Mouse (Mus musculus): ENCODE measurements around the gene Slc25a34.

Gene Slc25a34

GRCm38 (mm10) chr4:141623666-141624065 lies at the start of gene Slc25a34:
Gene Slc25a34 (minus strand): TSS chr4:141623821.
- no peak for DNase-seq (ENCODE audit: low read depth, low spot score)

GRCm38 (mm10) chr4:141672325-141672724 lies 48.7 kb upstream of the Slc25a34 start:
- no peak for DNase-seq (ENCODE audit: low read depth, low spot score)

- DNase-seq (ENCODE audit: low read depth, low spot score), result no peak
Observed at GRCm38 (mm10) chr4:141671389-141671788, 47.8 kb upstream of the Slc25a34 start.

DNA sequence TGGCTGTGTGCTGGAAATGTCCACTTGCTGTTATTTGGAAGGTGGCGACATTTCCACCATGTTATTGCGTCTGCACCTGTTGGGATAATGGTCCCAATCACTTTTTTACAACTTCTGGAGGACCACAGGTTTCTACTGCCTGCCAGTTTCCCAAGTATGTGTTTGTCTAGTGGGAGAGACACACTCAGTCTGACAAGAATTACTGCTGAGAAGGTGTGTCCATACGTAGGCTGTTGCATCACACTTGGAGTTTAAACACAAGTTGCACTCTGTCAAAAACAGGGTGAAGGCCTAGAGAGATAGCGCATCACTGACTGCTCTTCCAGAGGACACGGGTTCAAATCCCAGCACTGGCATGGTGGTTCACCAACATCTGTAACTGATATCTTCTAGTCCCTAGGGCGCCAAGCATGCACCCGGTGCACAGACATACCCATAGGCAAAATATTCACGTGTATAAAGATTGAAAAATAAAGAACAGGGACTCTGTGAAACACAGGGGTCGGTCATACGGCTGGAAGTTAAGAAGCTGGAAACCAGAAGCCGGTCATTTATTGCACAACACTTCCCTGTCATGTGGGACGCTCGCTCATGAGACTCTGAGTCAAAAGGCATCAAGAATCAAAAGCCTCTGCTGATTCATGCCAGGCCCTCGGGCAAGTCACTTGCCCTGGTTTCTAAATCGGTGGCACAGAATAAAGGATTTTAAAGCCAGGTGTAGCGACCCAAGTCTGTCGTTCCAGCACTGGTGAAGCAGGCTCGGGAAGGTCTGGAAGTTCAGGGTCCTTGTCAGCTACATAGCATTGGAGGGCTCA lies 46.5 kb upstream of the Slc25a34 start:
- DNase-seq (ENCODE audit: low read depth, low spot score), result no peak

GRCm38 (mm10) chr4:141664799-141665198 lies 41.2 kb upstream of the Slc25a34 start, which contains the start of gene Plekhm2:
Gene Plekhm2 (minus strand): TSS chr4:141664899.
- DNase-seq (ENCODE audit: low read depth, low spot score), result no peak

- DNase-seq (ENCODE audit: low read depth, low spot score), result peak; percentile 77
Observed at GRCm38 (mm10) chr4:141664011-141664745, 40.6 kb upstream of the Slc25a34 start.

- DNase-seq (ENCODE audit: low read depth, low spot score), result peak; percentile 23
Observed at GRCm38 (mm10) chr4:141663122-141663931, 39.7 kb upstream of the Slc25a34 start.

- no peak for DNase-seq (ENCODE audit: low read depth, low spot score)
Observed at GRCm38 (mm10) chr4:141660884-141661283, 37.3 kb upstream of the Slc25a34 start.

DNA sequence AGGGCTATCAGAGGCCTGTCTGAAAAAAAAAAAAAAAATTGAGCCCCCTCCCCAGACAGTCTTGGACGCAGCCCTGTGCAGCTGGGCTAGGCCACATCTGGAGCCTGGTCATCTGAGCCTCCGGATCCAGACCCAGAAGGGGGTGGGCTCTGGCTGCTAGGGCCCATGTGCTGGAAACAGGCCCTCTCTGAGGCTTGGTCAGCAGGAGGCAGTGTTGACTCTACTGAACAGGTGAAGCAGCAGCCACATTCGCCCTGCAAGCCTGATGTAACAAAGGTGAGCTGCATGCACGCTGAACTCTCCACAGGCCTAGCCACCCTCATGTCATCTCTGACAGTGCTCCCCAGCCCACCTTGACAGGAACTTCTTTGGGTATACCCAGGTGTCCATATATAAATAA lies 36.1 kb upstream of the Slc25a34 start:
- no peak for DNase-seq (ENCODE audit: low read depth, low spot score)

- DNase-seq (ENCODE audit: low read depth, low spot score), result no peak
Observed at GRCm38 (mm10) chr4:141658846-141659484, 35.3 kb upstream of the Slc25a34 start.

DNA sequence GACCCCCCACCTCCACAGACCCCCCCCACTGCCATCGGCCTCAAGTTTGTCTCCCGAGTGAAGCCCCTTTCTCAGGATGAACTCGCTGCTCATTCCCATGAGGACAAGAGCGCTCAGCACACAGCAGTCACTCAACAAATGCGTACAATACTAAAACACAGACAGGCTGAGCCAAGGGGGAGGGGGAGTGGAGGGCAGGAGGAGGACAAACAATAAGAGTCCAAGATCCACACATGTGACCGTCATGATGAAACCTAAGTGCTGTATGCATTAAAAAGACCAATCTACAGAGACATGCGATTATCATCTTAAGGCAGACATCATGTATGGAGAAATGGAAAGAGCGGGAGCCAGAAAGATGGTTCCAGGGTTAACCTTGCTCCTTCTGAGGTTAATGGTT lies 33.3 kb upstream of the Slc25a34 start:
- DNase-seq (ENCODE audit: low read depth, low spot score), result no peak

DNA sequence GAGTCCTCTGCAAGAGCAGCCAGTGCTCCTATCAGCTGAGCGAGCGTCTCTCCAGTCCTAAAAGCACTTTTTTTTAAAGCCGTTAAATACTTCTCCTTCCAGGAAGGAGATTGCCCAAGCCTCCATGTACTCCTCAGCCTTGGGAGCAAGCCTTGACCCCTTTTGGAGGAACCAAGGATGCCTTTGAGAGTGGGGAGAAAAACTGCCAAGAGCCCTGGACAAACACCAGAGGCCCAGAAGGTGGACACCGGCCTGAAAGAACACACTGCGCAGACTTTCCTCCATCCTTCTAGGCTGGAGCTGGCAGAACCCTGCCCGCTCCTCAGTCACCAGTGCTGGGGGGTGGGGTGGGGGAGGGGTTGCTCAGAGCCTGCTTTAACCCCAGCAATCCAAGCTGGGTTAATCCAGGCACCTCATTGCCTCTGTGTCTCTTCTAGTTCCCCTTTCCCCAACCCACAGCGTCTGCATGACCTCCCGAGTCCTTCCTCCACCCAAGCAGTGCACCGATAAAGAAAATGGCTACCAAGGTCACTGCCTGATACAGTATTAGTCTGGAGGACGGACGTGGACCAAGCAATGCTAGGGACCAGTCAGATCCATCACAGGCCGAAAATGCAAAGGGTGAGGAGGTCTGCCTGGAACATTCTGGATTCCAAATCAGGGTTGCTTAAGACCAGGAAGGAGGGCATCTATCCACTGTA lies 32.4 kb upstream of the Slc25a34 start:
- no peak for DNase-seq (ENCODE audit: low read depth, low spot score)

- DNase-seq (ENCODE audit: low read depth, low spot score), result no peak
Observed at GRCm38 (mm10) chr4:141654509-141654908, 30.9 kb upstream of the Slc25a34 start.

- DNase-seq (ENCODE audit: low read depth, low spot score), result no peak
Observed at GRCm38 (mm10) chr4:141653813-141654212, 30.2 kb upstream of the Slc25a34 start.

GRCm38 (mm10) chr4:141653044-141653443 lies 29.4 kb upstream of the Slc25a34 start:
- DNase-seq (ENCODE audit: low read depth, low spot score), result no peak

- no peak for DNase-seq (ENCODE audit: low read depth, low spot score)
Observed at GRCm38 (mm10) chr4:141651944-141652343, 28.3 kb upstream of the Slc25a34 start.

GRCm38 (mm10) chr4:141651286-141651685 lies 27.7 kb upstream of the Slc25a34 start:
- DNase-seq (ENCODE audit: low read depth, low spot score), result no peak

- no peak for DNase-seq (ENCODE audit: low read depth, low spot score)
Observed at GRCm38 (mm10) chr4:141649244-141649643, 25.6 kb upstream of the Slc25a34 start.

GRCm38 (mm10) chr4:141648262-141648661 lies 24.6 kb upstream of the Slc25a34 start:
- DNase-seq (ENCODE audit: low read depth, low spot score), result no peak

DNA sequence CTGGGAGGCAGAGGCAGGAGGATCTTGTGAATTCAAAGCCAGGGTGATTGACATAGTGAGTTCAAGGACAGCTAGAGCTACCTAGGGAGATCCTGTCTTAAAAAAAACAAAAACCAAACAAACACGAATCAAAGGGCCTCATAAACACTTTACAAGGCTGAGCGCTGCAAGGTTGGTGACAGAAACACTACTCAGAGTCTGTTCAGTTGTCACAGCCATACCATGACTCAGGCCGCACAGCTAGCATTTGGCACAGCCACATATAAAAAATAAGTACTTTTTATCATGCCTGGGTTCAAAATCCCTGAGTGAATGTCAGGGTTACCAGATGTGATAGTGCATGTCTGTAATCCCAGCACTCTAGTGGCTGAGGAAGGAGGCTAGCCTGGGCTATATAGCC lies 23.6 kb upstream of the Slc25a34 start:
- DNase-seq (ENCODE audit: low read depth, low spot score), result no peak

- DNase-seq (ENCODE audit: low read depth, low spot score), result no peak
Observed at GRCm38 (mm10) chr4:141645988-141646387, 22.4 kb upstream of the Slc25a34 start.

Data from CD4-positive helper T cell, adult 2 months (primary cell).